Mouse (Mus musculus) forebrain, embryonic 13.5 days (tissue): ENCODE data around the gene Prrg2. TPM values are rescaled to one million over a fixed set of nuclear protein-coding genes. Genes with fewer than 3 reads are reported as not detected.

ENCODE experiments used
- ATAC-seq: fragments of 200-750 bp; cut with Nextera tagmentation; 2 replicates; pipeline ENCODE4 v1.8.0; 2017
- H3K27ac ChIP-seq: fragments of 300-500 bp; sonication (generic); 2 replicates; pipeline ENCODE4 v1.5.1; 2015; ENCODE audit warnings: inconsistent platforms, mild to moderate bottlenecking, moderate library complexity
- H3K27me3 ChIP-seq: fragments of 300-500 bp; sonication (generic); 2 replicates; pipeline ENCODE4 v1.6.1; 2015; ENCODE audit warnings: mild to moderate bottlenecking, inconsistent platforms
- H3K36me3 ChIP-seq: fragments of 300-500 bp; sonication (generic); 2 replicates; pipeline ENCODE4 v1.6.1; 2015; ENCODE audit warnings: mild to moderate bottlenecking, inconsistent platforms; ENCODE audit not compliant: poor library complexity, severe bottlenecking
- H3K4me1 ChIP-seq: fragments of 300-500 bp; sonication (generic); 2 replicates; pipeline ENCODE4 v1.6.1; 2015; ENCODE audit warnings: inconsistent platforms
- H3K4me2 ChIP-seq: fragments of 300-500 bp; sonication (generic); 2 replicates; pipeline ENCODE4 v1.6.1; 2015; ENCODE audit warnings: inconsistent platforms, mild to moderate bottlenecking, moderate library complexity
- H3K4me3 ChIP-seq: fragments of 300-500 bp; sonication (generic); 2 replicates; pipeline ENCODE4 v1.5.1; 2015; ENCODE audit warnings: mild to moderate bottlenecking, inconsistent platforms
- H3K9ac ChIP-seq: fragments of 300-500 bp; sonication (generic); 2 replicates; pipeline ENCODE4 v1.6.1; 2015; ENCODE audit warnings: mild to moderate bottlenecking, inconsistent platforms
- H3K9me3 ChIP-seq: fragments of 300-500 bp; sonication (generic); replicated peaks from 2 replicates; pipeline ENCODE4 v1.6.1; 2016; ENCODE audit warnings: inconsistent platforms
- WGBS: fragments of 180-500 bp; shearing (Covaris S2); methylation state at CpG from one replicate; pipeline ENCODE4 v1.1.7; 2015; 5-methylcytosine and 5-hydroxymethylcytosine counted together
- polyA plus RNA-seq: library from polyadenylated mRNA; unstranded; fragments of >200 nt; fragmentation: Nextera tagmentation; extraction: Ambion mirVana; gene quantifications from 2 replicates; pipeline ENCODE4 v1.2.1, GENCODE M21; 2015

Prrg2 gene
- polyA plus RNA-seq, 1 experiment from 2014 or later, result 14.8 TPM

GRCm38 (mm10) chr7:45052181-45052861 lies 10.2 kb downstream of the Prrg2 start:
- ATAC-seq, result no peak
- H3K9ac ChIP-seq, result peak overlapping the region; percentile 93
- H3K4me1 ChIP-seq, result peaks cover 28% of the 10 kb centered on the region
- H3K27ac ChIP-seq, result peak overlapping the region; percentile 100
- peak overlapping the region; percentile 97 for H3K4me2 ChIP-seq
- H3K9me3 ChIP-seq, result no peaks in the 10 kb centered on the region
- H3K4me3 ChIP-seq, result peak overlapping the region; percentile 93
- H3K36me3 ChIP-seq, result peaks cover 31% of the 10 kb centered on the region
- no peaks in the 10 kb centered on the region for H3K27me3 ChIP-seq
- under 1% methylated on average over 37 of the region's 38 CpGs for WGBS

- peak overlapping the region; percentile 93 for H3K9ac ChIP-seq
- WGBS, result under 1% methylated on average over 13 of the region's 13 CpGs
- H3K27me3 ChIP-seq, result no peaks in the 10 kb centered on the region
- ATAC-seq, result no peak
- H3K4me2 ChIP-seq, result peak overlapping the region; percentile 97
- H3K9me3 ChIP-seq, result no peaks in the 10 kb centered on the region
- peak overlapping the region; percentile 100 for H3K27ac ChIP-seq
- H3K4me3 ChIP-seq, result peak overlapping the region; percentile 93
- H3K36me3 ChIP-seq, result peaks cover 38% of the 10 kb centered on the region
- H3K4me1 ChIP-seq, result peaks cover 30% of the 10 kb centered on the region
These were observed 10.9 kb downstream of the Prrg2 start for GRCm38 (mm10) chr7:45051601-45051974.

GRCm38 (mm10) chr7:45050945-45051600 lies 11.4 kb downstream of the Prrg2 start:
- H3K9ac ChIP-seq, result peak overlapping the region; percentile 93
- no peaks in the 10 kb centered on the region for H3K27me3 ChIP-seq
- H3K4me3 ChIP-seq, result peak overlapping the region; percentile 93
- H3K4me1 ChIP-seq, result peaks cover 31% of the 10 kb centered on the region
- peak overlapping the region; percentile 100 for H3K27ac ChIP-seq
- peak overlapping the region; percentile 97 for H3K4me2 ChIP-seq
- H3K9me3 ChIP-seq, result no peaks in the 10 kb centered on the region
- 1% methylated on average over 16 of the region's 16 CpGs for WGBS
- ATAC-seq, result peak; percentile 57
- peaks cover 43% of the 10 kb centered on the region for H3K36me3 ChIP-seq

- Histone ChIP-seq H3K4me2 (no peak overlapping the region), H3K4me1 (peaks cover 31% of the 10 kb centered on the region), H3K9me3 (no peaks in the 10 kb centered on the region), H3K27me3 (no peaks in the 10 kb centered on the region), H3K4me3 (no peak overlapping the region), H3K27ac (no peak overlapping the region), H3K9ac (no peak overlapping the region), H3K36me3 (peaks cover 63% of the 10 kb centered on the region)
- 93% methylated on average over 23 of the region's 23 CpGs for WGBS
- ATAC-seq, result no peak
These were observed 13.4 kb downstream of the Prrg2 start for GRCm38 (mm10) chr7:45048923-45049657.

- WGBS, result 93% methylated on average over 38 of the region's 38 CpGs
- Histone ChIP-seq H3K4me1 (peaks cover 26% of the 10 kb centered on the region), H3K9me3 (no peaks in the 10 kb centered on the region), H3K4me2 (no peak overlapping the region), H3K27me3 (no peaks in the 10 kb centered on the region), H3K27ac (no peak overlapping the region), H3K36me3 (peaks cover 72% of the 10 kb centered on the region), H3K4me3 (no peak overlapping the region), H3K9ac (no peak overlapping the region)
- ATAC-seq, result no peak
These were observed 14.2 kb downstream of the Prrg2 start for GRCm38 (mm10) chr7:45048001-45048890.

- no peaks in the 10 kb centered on the region for H3K9me3 ChIP-seq
- no peak overlapping the region for H3K4me2 ChIP-seq
- H3K9ac ChIP-seq, result no peak overlapping the region
- WGBS, result 94% methylated on average over 14 of the region's 14 CpGs
- no peak for ATAC-seq
- H3K36me3 ChIP-seq, result peaks cover 79% of the 10 kb centered on the region
- no peak overlapping the region for H3K27ac ChIP-seq
- H3K4me3 ChIP-seq, result no peak overlapping the region
- H3K4me1 ChIP-seq, result peaks cover 26% of the 10 kb centered on the region
- H3K27me3 ChIP-seq, result no peaks in the 10 kb centered on the region
These were observed 15.0 kb downstream of the Prrg2 start for GRCm38 (mm10) chr7:45047491-45047890.

GRCm38 (mm10) chr7:45046853-45047350 lies 15.6 kb downstream of the Prrg2 start:
- H3K9me3 ChIP-seq, result no peaks in the 10 kb centered on the region
- no peak overlapping the region for H3K4me2 ChIP-seq
- peaks cover 85% of the 10 kb centered on the region for H3K36me3 ChIP-seq
- no peak overlapping the region for H3K9ac ChIP-seq
- 94% methylated on average over 26 of the region's 26 CpGs for WGBS
- no peak overlapping the region for H3K4me3 ChIP-seq
- H3K27ac ChIP-seq, result no peak overlapping the region
- no peaks in the 10 kb centered on the region for H3K27me3 ChIP-seq
- peaks cover 25% of the 10 kb centered on the region for H3K4me1 ChIP-seq
- ATAC-seq, result no peak

- ATAC-seq, result no peak
- WGBS, result 93% methylated on average over 22 of the region's 22 CpGs
- no peak overlapping the region for H3K4me2 ChIP-seq
These were observed 16.7 kb downstream of the Prrg2 start for GRCm38 (mm10) chr7:45045741-45046140.

GRCm38 (mm10) chr7:45043307-45043706 lies 19.2 kb downstream of the Prrg2 start:
- Histone ChIP-seq H3K4me2 (no peak overlapping the region), H3K9ac (no peak overlapping the region), H3K9me3 (no peaks in the 10 kb centered on the region), H3K36me3 (peaks cover 99% of the 10 kb centered on the region), H3K4me1 (peaks cover 3% of the 10 kb centered on the region; the same call in 1 of the 2 replicates), H3K27me3 (no peaks in the 10 kb centered on the region), H3K27ac (no peak overlapping the region), H3K4me3 (no peak overlapping the region)
- no peak for ATAC-seq
- WGBS, result 96% methylated on average over 11 of the region's 14 CpGs

More at GRCm38 (mm10) chr7:45045741-45046140, 16.7 kb downstream of the Prrg2 start:
- Histone ChIP-seq H3K27me3 (no peaks in the 10 kb centered on the region), H3K9me3 (no peaks in the 10 kb centered on the region), H3K9ac (no peak overlapping the region), H3K27ac (no peak overlapping the region), H3K36me3 (peaks cover 97% of the 10 kb centered on the region), H3K4me1 (peaks cover 13% of the 10 kb centered on the region), H3K4me3 (no peak overlapping the region)

- no peak overlapping the region for H3K4me3 ChIP-seq
- H3K9ac ChIP-seq, result no peak overlapping the region
- H3K9me3 ChIP-seq, result no peaks in the 10 kb centered on the region
- WGBS, result 91% methylated on average over 9 of the region's 9 CpGs
- no peak overlapping the region for H3K27ac ChIP-seq
- H3K27me3 ChIP-seq, result no peaks in the 10 kb centered on the region
- H3K4me1 ChIP-seq, result no peaks in the 10 kb centered on the region
- H3K36me3 ChIP-seq, result peaks cover 99% of the 10 kb centered on the region
- no peak overlapping the region for H3K4me2 ChIP-seq
- no peak for ATAC-seq
These were observed 21.6 kb downstream of the Prrg2 start for GRCm38 (mm10) chr7:45040851-45041250.

GRCm38 (mm10) chr7:45038411-45038810 lies 24.1 kb downstream of the Prrg2 start:
- Histone ChIP-seq H3K27ac (no peak overlapping the region), H3K4me1 (no peaks in the 10 kb centered on the region), H3K4me2 (no peak overlapping the region), H3K4me3 (no peak overlapping the region), H3K9me3 (no peaks in the 10 kb centered on the region), H3K27me3 (no peaks in the 10 kb centered on the region), H3K36me3 (peaks cover 99% of the 10 kb centered on the region), H3K9ac (no peak overlapping the region)
- no peak for ATAC-seq
- 96% methylated on average over 9 of the region's 9 CpGs for WGBS
